Mouse (Mus musculus): ENCODE data around the gene Pnkp. TPM values are rescaled to one million over a fixed set of nuclear protein-coding genes. Genes with fewer than 3 reads are reported as not detected.
A peak's percentile ranks its signal among the peaks of the same experiment; 100 is the strongest.
"Not testable (repeated sequence)": the region's sequence is repeated elsewhere in the genome, so short reads cannot be mapped to it uniquely, and the experiment has no call there.

Gene Pnkp
- polyA plus RNA-seq, 1 experiment from 2014 or later = 41.3 TPM

GRCm38 (mm10) chr7:44868919-44869696 is 12.2 kb downstream of the Pnkp start:
- Histone ChIP-seq H3K4me1 (ENCODE audit: insufficient read depth, low read depth, low read length) (peaks cover 33% of the 10 kb centered on the region), H3K4me2 (replicated peaks; ENCODE audit: low read depth, low read length) (peak overlapping the region; percentile 69), H3K27ac (ENCODE audit: low read length) (peak overlapping the region; percentile 100), H3K36me3 (ENCODE audit: insufficient read depth, low read length) (peaks cover 4% of the 10 kb centered on the region), H3K9me3 (ENCODE audit: low read length) (no peaks in the 10 kb centered on the region), H3K9ac (replicated peaks; ENCODE audit: low read depth) (peak overlapping the region; percentile 98), H3K4me3 (ENCODE audit: low read depth, low read length) (peak overlapping the region; percentile 99), H3K27me3 (replicated peaks; ENCODE audit: insufficient read depth, low read length) (no peaks in the 10 kb centered on the region)
- under 1% methylated on average over 89 of the region's 108 CpGs for WGBS
- TF ChIP-seq EP300 (IDR thresholded peaks at IDR 0.05) (no peak), CTCF (IDR thresholded peaks at IDR 0.05) (peak; percentile 39)
- ATAC-seq = peak; percentile 51
- peak; percentile 83 for DNase-seq (ENCODE audit: low spot score)

- H3K4me2 ChIP-seq (replicated peaks; ENCODE audit: low read depth, low read length) = peak within 1 kb of the TSS; percentile 69
- no peaks in the 10 kb centered on the region for H3K36me3 ChIP-seq (ENCODE audit: insufficient read depth, low read length)
- H3K4me3 ChIP-seq (ENCODE audit: low read depth, low read length) = peak within 1 kb of the TSS; percentile 99
- DNase-seq (ENCODE audit: low spot score) = peak; percentile 100
- peaks cover 33% of the 10 kb centered on the region for H3K4me1 ChIP-seq (ENCODE audit: insufficient read depth, low read depth, low read length)
- no peaks in the 10 kb centered on the region for H3K9me3 ChIP-seq (ENCODE audit: low read length)
- no peaks in the 10 kb centered on the region for H3K27me3 ChIP-seq (replicated peaks; ENCODE audit: insufficient read depth, low read length)
- H3K27ac ChIP-seq (ENCODE audit: low read length) = peak within 1 kb of the TSS; percentile 100
- ATAC-seq = peak; percentile 90
- peak within 1 kb of the TSS; percentile 98 for H3K9ac ChIP-seq (replicated peaks; ENCODE audit: low read depth)
- TF ChIP-seq EP300 (IDR thresholded peaks at IDR 0.05) (peak; percentile 79; the same call in 1 of the 2 replicates), CTCF (IDR thresholded peaks at IDR 0.05) (peak; percentile 19; the same call in 1 of the 2 replicates)
- 3% methylated on average over 29 of the region's 29 CpGs for WGBS
Observed at GRCm38 (mm10) chr7:44869697-44870528, 13.0 kb downstream of the Pnkp start, which contains the start of gene Ptov1. Ptov1 (minus strand) TSS chr7:44869788.

GRCm38 (mm10) chr7:44870614-44871013 is 13.7 kb downstream of the Pnkp start:
- Histone ChIP-seq H3K27ac (ENCODE audit: low read length) (peak overlapping the region; percentile 100), H3K4me2 (replicated peaks; ENCODE audit: low read depth, low read length) (peak overlapping the region; percentile 69), H3K4me3 (ENCODE audit: low read depth, low read length) (peak overlapping the region; percentile 99; the same call in 1 of the 2 replicates), H3K27me3 (replicated peaks; ENCODE audit: insufficient read depth, low read length) (no peaks in the 10 kb centered on the region), H3K4me1 (ENCODE audit: insufficient read depth, low read depth, low read length) (peaks cover 29% of the 10 kb centered on the region), H3K9ac (replicated peaks; ENCODE audit: low read depth) (0 out of 2 replicates have a peak overlapping the region, but pooled peaks have one; percentile 32), H3K36me3 (ENCODE audit: insufficient read depth, low read length) (no peaks in the 10 kb centered on the region), H3K9me3 (ENCODE audit: low read length) (no peaks in the 10 kb centered on the region)
- ATAC-seq (no peak), DNase-seq (ENCODE audit: low spot score) (no peak)
- WGBS = 81% methylated on average over 6 of the region's 6 CpGs
- TF ChIP-seq EP300 (IDR thresholded peaks at IDR 0.05) = no peak
- no peak for TF ChIP-seq CTCF (IDR thresholded peaks at IDR 0.05)

- Histone ChIP-seq H3K4me1 (ENCODE audit: insufficient read depth, low read depth, low read length) (peaks cover 24% of the 10 kb centered on the region), H3K27me3 (replicated peaks; ENCODE audit: insufficient read depth, low read length) (no peaks in the 10 kb centered on the region), H3K36me3 (ENCODE audit: insufficient read depth, low read length) (no peaks in the 10 kb centered on the region), H3K27ac (ENCODE audit: low read length) (no peak overlapping the region), H3K4me2 (replicated peaks; ENCODE audit: low read depth, low read length) (no peak overlapping the region), H3K9ac (replicated peaks; ENCODE audit: low read depth) (no peak overlapping the region), H3K9me3 (ENCODE audit: low read length) (no peaks in the 10 kb centered on the region), H3K4me3 (ENCODE audit: low read depth, low read length) (no peak overlapping the region)
- TF ChIP-seq EP300 (IDR thresholded peaks at IDR 0.05) (no peak), CTCF (IDR thresholded peaks at IDR 0.05) (no peak)
- 73% methylated on average over 1 of the region's 1 CpGs for WGBS
- ATAC-seq (no peak), DNase-seq (ENCODE audit: low spot score) (no peak)
Observed at GRCm38 (mm10) chr7:44871181-44871580, 14.2 kb downstream of the Pnkp start.

- not testable (repeated sequence) for H3K4me2 ChIP-seq (replicated peaks; ENCODE audit: low read depth, low read length); H3K27me3 ChIP-seq (replicated peaks; ENCODE audit: insufficient read depth, low read length); H3K36me3 ChIP-seq (ENCODE audit: insufficient read depth, low read length); H3K27ac ChIP-seq (ENCODE audit: low read length); H3K9ac ChIP-seq (replicated peaks; ENCODE audit: low read depth); DNase-seq (ENCODE audit: low spot score); ATAC-seq; H3K9me3 ChIP-seq (ENCODE audit: low read length); H3K4me3 ChIP-seq (ENCODE audit: low read depth, low read length)
- WGBS = 86% methylated on average over 2 of the region's 2 CpGs
- H3K4me1 ChIP-seq (ENCODE audit: insufficient read depth, low read depth, low read length) = peaks cover 19% of the 10 kb centered on the region
- peak; percentile 24 for TF ChIP-seq CTCF (IDR thresholded peaks at IDR 0.05)
Observed at GRCm38 (mm10) chr7:44871774-44872173, 14.8 kb downstream of the Pnkp start.

GRCm38 (mm10) chr7:44877833-44878232 is 20.9 kb downstream of the Pnkp start:
- peaks cover 20% of the 10 kb centered on the region; the same call in 1 of the 2 replicates for H3K36me3 ChIP-seq (ENCODE audit: insufficient read depth, low read length)
- ATAC-seq = no peak
- H3K27ac ChIP-seq (ENCODE audit: low read length) = no peak overlapping the region
- WGBS = 84% methylated on average over 14 of the region's 14 CpGs
- no peaks in the 10 kb centered on the region for H3K9me3 ChIP-seq (ENCODE audit: low read length)
- no peaks in the 10 kb centered on the region for H3K4me1 ChIP-seq (ENCODE audit: insufficient read depth, low read depth, low read length)
- no peak overlapping the region for H3K4me2 ChIP-seq (replicated peaks; ENCODE audit: low read depth, low read length)
- DNase-seq (ENCODE audit: low spot score) = no peak
- H3K4me3 ChIP-seq (ENCODE audit: low read depth, low read length) = no peak overlapping the region
- H3K27me3 ChIP-seq (replicated peaks; ENCODE audit: insufficient read depth, low read length) = no peaks in the 10 kb centered on the region
- no peak for TF ChIP-seq EP300 (IDR thresholded peaks at IDR 0.05)
- TF ChIP-seq CTCF (IDR thresholded peaks at IDR 0.05) = no peak
- H3K9ac ChIP-seq (replicated peaks; ENCODE audit: low read depth) = no peak overlapping the region

All from lung, postnatal 0 days (tissue).